Mouse (Mus musculus) right cerebral cortex, postnatal 14 days (tissue): ENCODE measurements at regions not wholly inside any gene's neighbourhood (a gene's known extent, or its start where the extent isn't known, plus 50 kb on each side); places are given as distances from the start of the nearest gene placed in this dataset.

Experiments
- DNase-seq: peaks from one replicate; pipeline ENCODE4 v3.0.0; 2022

GRCm38 (mm10) chr3:42593792-42594433 is 851.5 kb downstream of the D3Ertd751e start:
- DNase-seq, result no peak

- no peak for DNase-seq
These were observed 854.3 kb downstream of the D3Ertd751e start for GRCm38 (mm10) chr3:42596686-42597085.
